Mouse (Mus musculus): ENCODE measurements at regions not wholly inside any gene's neighbourhood (a gene's known extent, or its start where the extent isn't known, plus 50 kb on each side); places are given as distances from the start of the nearest gene placed in this dataset.
A peak's percentile ranks its signal among the peaks of the same experiment; 100 is the strongest.

- peak; percentile 1 for DNase-seq (ENCODE audit: low spot score)
Observed at GRCm38 (mm10) chr9:17454397-17454796, 837.5 kb upstream of the Chordc1 start.

- DNase-seq (ENCODE audit: low spot score) = no peak
Observed at GRCm38 (mm10) chr9:17466379-17466778, 825.5 kb upstream of the Chordc1 start.

- DNase-seq (ENCODE audit: low spot score) = no peak
Observed at GRCm38 (mm10) chr9:17484701-17485422, 807.1 kb upstream of the Chordc1 start.

GRCm38 (mm10) chr9:17500161-17500756, 791.7 kb upstream of the Chordc1 start:
- peak; percentile 17 for DNase-seq (ENCODE audit: low spot score)

- DNase-seq (ENCODE audit: low spot score) = no peak
Observed at GRCm38 (mm10) chr9:17508744-17509143, 783.2 kb upstream of the Chordc1 start.

GRCm38 (mm10) chr9:17556186-17556585, 735.7 kb upstream of the Chordc1 start:
- no peak for DNase-seq (ENCODE audit: low spot score)

GRCm38 (mm10) chr9:17557611-17558370, 734.1 kb upstream of the Chordc1 start:
- no peak for DNase-seq (ENCODE audit: low spot score)

GRCm38 (mm10) chr9:17567784-17568518, 724.0 kb upstream of the Chordc1 start:
- DNase-seq (ENCODE audit: low spot score) = no peak

- DNase-seq (ENCODE audit: low spot score) = no peak
Observed at GRCm38 (mm10) chr9:17587558-17587957, 704.4 kb upstream of the Chordc1 start.

- DNase-seq (ENCODE audit: low spot score) = peak; percentile 4
Observed at GRCm38 (mm10) chr9:17587968-17588550, 703.9 kb upstream of the Chordc1 start.

- no peak for DNase-seq (ENCODE audit: low spot score)
Observed at GRCm38 (mm10) chr9:17611146-17611545, 680.8 kb upstream of the Chordc1 start.

- no peak for DNase-seq (ENCODE audit: low spot score)
Observed at GRCm38 (mm10) chr9:17642513-17642912, 649.4 kb upstream of the Chordc1 start.

- no peak for DNase-seq (ENCODE audit: low spot score)
Observed at GRCm38 (mm10) chr9:17645882-17646626, 645.9 kb upstream of the Chordc1 start.

GRCm38 (mm10) chr9:17653818-17654217, 638.1 kb upstream of the Chordc1 start:
- DNase-seq (ENCODE audit: low spot score) = no peak

GRCm38 (mm10) chr9:17664113-17664512, 627.8 kb upstream of the Chordc1 start:
- peak; percentile 11 for DNase-seq (ENCODE audit: low spot score)

GRCm38 (mm10) chr9:17668260-17668659, 623.7 kb upstream of the Chordc1 start:
- DNase-seq (ENCODE audit: low spot score) = no peak

GRCm38 (mm10) chr9:17675519-17675918, 616.4 kb upstream of the Chordc1 start:
- DNase-seq (ENCODE audit: low spot score) = no peak
